Mouse (Mus musculus) inflammation-experienced regulatory T-cells, adult 6 months (primary cell): ENCODE measurements at regions not wholly inside any gene's neighbourhood (a gene's known extent, or its start where the extent isn't known, plus 50 kb on each side); places are given as distances from the start of the nearest gene placed in this dataset.
"Not testable (repeated sequence)": the region's sequence is repeated elsewhere in the genome, so short reads cannot be mapped to it uniquely, and the experiment has no call there.

Experiments
- ATAC-seq: one replicate; pipeline ENCODE4 v1.8.0; 2017

DNA sequence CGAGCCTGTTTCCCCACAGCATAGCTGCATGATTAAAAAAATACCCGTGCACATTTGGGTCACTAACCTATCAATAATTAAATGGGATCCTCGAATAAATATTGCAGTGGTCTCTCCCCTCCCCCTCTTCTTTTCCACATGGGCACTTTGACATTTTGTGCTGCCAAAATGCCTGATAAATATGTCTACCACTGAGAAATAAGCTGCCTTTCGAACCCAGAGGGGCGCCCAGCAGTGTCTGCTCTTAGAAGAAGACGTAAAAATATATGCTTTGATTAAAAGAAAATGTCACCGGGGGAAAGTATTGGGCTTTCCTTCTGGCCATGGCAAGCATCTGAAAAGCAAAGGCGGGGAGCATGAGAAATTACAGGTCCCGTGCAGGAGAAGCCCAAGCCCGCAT lies 152.6 kb upstream of the Frmd4a start:
- no peak for ATAC-seq

DNA sequence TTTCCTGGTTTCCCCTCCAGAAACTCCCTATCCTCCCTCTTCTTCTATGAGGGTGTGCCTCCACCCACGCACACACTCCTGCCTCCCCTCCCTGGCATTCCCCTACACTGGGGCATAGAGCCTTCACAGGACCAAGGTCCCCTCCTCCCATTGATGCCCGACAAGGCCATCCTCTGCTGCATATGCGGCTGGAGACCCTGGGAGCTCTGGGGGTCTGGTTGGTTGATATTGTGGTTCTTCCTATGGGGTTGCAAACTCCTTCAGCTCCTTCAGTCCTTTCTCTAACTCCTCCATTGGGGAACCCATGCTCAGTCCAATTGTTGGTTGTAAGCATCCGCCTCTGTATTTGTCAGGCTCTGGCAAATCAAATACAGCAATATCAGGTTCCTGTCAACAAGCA lies 150.8 kb upstream of the Frmd4a start:
- ATAC-seq = not testable (repeated sequence)

DNA sequence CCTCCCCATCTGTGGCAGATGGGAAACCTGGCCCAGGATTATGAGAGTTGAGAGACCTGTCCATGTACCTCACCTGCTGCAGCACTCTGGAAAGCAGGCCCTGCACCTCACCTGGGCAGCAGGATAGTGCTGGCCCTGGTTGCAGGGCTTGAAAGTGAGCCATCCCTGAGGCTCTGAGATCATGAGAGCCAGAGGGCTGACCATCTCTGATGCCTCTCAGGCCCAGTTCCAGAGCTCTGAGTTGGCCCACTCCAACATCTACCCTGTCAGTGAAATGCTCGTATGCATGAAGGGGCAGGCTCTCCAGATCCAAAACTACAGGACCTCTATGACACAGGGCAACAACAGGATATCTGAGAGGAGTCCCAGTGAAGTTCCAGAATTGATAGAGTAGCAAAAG lies 147.8 kb upstream of the Frmd4a start:
- no peak for ATAC-seq

DNA sequence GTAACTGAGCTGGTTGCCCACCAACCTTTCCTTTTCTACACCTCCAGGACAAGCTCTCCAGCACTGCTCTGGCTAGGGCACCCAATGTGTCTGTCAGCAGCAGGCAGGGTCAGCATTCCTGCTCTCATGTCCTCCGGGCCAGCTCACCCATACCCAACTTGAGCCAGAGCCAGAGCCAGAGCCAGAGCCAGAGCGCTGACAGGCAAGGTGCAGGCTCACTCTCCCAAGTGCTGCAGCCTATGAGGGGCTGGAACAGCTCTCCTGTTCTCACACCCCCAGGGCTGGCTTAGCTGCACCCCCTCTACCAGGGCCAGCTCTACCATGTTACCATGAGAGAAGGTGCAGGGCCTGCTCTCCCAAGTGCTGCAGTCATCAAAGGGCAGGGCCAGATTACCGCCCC lies 145.8 kb upstream of the Frmd4a start:
- no peak for ATAC-seq

DNA sequence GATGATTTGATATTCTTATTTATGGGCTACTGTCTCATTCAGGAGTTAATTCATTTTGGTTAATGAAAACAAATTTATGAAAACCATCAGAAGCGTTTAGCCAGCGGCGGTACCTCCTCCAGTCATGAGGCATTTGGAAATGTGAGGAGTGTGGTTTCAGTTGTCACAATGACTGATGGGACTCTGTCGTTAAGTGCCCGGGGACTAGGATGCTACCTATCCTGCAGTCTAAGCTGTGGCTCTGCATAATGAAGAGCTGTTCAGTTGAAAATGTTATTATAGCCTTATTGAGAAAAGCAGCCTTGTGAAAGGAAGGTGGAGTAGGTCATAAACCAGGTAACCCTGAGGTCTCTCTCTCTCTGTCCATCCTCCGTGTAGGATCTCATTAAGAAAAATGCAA lies 130.5 kb upstream of the Frmd4a start:
- no peak for ATAC-seq

DNA sequence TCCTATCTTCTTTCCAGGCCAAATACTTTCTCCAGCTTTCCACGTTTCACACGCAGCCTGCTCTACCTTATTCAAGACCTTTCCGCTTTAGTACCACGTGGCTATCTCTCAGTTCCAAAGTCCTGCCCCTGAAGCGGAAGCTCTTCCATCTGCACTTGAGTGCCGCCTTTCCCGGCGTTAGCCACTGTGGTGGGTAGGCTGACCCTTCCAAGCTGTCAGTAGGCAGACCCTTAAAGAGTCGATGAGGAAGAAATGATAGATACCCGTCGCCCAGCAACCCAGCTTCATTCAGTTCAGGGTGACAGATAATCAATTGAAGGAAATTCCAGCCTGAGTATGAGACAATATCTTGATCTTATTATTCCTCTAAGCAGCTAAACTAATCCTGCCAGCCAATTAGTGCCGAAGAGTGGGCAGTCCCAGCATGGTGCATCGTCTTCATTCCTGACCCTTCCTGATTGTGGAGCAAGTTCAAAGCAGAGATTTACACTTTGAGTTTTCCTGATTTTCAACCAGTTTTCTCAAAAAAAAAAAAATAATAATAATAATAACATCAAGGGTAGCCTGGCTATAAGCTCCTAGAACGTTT lies 129.6 kb upstream of the Frmd4a start:
- ATAC-seq = no peak

DNA sequence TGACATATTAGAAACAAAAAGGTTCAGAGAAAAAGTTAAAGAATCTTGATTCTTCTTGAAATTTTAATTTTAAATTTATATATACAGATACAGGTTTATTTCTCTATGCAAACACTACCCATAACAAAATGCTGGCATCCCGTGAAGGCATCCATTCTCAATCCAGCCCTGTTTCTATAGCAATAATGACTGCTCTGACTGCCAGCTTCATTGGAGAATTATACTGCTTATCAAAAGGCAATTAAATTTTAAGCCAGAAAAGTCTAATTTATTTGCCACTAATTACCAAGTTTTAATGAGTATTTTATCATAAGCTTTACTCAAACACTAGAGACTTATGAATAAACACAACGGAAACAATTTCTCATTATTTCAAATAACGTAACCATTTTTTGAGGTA lies 128.1 kb upstream of the Frmd4a start:
- ATAC-seq = no peak

DNA sequence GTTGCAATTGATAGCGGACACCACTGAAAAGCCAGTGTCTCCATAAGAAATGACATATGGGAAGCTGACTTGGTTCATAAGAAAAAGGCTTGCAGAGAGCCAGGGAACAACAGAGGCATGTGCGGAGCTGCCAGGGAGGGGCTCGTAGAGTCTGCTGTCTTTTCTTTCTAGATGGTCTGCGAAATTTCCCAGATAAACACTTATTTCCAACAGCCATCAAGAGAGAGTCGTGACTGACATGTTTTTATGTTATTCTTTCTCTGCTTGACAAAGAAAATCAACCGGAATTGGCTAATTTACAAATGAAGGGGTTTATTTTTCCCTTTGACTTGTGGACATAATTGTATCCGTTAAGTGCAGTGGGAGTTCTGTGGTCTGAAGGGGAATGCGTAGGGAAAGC lies 127.1 kb upstream of the Frmd4a start:
- no peak for ATAC-seq

DNA sequence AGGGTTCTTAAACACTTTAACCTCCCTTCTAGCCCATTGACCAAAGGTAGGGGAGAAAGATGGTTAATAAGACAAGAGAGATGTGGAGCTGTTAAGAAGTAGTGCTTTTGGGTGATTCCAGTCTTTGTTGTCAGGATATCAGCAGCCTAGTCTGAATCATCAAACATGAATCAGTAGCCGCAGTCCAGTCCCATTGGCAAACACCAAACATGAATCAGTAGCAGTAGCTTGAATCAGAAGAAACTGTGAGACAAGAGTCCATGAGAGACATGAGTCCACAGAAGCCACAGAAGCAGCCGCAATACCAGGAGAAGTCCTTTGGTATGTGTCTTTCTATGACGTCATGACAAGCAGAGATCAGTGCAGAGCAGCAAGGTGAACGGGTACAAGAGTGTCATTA lies 110.5 kb upstream of the Frmd4a start:
- ATAC-seq = no peak

DNA sequence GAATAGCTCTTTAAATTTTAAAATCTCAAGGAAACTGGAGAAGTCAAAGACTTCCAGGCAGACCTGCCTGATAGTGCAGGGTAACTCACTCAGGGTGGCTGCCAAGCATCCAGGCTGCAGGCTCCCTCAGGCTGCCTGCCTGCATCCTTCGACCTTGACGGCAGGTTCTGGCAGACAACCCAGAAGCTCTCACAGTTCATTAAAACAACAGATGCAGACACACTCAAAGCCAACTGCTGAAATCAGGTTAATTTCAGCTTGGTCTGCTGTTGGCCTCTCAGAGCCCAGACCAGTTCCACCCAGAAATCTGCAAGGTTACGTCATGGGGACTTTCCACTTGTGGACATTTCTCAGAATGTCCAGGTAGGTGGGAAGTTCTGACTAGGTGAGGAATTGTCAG lies 109.3 kb upstream of the Frmd4a start:
- ATAC-seq = no peak

DNA sequence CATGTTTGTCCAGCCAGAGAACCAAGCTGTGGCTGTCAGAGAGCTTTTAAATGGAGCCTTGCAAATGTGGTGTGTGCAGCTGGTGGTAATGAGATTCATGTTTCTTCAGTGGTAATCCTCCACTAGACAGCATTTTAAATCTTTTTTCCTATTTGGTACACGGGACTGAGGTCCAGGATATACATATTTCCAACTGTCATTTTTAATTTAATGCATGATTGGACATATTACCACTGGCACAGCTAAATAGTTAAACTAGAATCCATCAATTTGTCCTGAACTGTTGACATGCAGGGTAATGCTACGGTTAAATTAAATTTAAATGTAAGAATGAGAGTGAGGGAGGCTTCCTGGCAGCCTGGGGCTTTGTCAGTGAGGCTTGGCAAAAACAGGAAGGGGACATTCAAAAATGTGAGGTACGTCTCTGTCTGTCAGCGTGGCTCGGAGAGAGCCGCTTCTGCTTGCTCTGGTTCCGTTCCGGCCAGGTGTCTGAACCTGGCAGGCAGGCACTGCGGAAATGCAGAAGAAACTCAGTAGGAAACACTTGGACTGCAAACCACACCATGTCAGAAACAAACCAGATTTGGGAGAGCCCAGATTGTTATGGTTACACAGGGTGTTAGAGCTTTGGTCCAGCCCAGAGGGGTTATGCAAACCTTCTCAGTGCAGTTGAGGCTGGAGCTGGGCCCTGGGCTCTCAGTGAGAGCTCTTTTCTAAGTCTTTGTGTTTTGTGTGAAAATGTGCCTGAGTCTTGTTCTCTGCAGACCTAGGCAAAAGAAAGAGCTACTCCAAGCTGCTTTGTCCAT lies 107.2 kb upstream of the Frmd4a start:
- ATAC-seq = no peak

DNA sequence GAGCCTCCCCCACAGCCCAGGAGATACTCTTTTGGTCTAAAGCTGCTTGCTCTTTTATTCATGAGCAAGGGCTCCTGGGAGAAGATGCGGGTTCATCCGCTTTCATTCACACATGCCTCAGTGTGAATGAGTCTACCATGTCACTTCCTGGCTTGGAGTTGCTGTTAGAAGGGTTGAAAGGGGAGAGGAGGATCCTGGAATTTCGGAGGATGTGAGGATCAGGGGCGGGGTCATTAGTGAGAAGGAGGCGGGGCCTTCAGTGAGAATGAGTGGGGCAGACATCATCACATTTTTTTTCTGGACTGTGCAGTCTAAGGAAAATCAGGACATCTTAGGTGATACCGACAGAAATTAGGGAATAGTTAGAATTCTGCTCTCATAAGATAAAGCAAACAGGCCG lies 102.4 kb upstream of the Frmd4a start:
- no peak for ATAC-seq

DNA sequence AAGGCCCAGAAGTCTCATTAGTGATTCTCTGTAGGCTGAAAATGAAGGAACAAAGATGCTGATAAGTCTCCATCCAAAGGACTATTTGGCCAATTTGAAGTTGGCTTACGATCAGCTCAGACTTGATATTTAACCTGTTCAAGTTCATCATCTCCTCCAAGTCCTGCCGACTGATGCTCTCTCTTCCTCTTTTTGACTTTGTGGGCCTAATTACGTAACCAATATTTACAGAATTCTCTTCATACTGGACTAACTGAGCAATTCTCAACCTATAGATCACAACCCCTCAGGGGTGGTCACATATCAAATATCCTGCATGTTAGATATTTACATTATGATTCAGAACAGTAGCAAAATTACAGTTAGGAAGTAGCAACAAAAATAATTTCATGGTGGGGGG lies 101.2 kb upstream of the Frmd4a start:
- no peak for ATAC-seq

DNA sequence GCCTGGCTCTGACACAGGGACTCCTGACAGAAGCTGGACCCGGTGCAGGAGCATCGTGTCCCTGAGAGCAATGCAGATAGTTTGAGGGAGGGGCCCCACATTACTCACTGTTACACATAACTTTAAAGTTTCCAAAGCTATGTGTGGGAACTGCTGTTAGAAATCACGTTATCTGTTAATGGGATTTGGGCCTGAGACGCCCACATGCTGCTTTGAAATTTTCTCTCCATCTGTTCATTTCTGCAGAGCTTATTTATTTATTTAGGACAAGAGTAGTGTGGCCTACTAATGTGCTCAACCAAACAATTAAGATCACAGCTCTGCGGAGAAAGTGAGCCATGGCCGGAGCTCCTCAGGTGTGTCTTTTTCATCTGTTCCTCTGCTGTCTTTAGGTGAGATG lies 99.4 kb upstream of the Frmd4a start:
- ATAC-seq = no peak

DNA sequence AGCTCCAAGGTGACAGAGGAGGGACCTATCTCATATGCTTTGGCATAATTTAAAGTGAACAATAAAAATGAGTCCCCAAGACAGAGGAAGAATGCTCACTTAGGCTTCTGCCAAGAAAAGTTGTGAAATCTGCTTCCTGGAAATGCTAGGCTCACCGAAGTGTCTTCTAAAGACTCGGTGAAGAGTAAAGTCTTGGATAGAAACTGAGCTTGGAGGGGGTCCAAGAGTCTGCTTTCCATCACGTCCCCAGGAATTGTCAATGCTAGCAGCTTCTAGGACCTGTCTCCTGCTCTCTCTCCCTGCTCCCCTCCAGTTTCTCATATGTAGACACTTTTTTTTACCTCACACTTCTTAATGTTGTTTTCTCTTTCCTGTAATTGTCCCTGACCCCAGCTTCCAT lies 97.6 kb upstream of the Frmd4a start:
- ATAC-seq = no peak

DNA sequence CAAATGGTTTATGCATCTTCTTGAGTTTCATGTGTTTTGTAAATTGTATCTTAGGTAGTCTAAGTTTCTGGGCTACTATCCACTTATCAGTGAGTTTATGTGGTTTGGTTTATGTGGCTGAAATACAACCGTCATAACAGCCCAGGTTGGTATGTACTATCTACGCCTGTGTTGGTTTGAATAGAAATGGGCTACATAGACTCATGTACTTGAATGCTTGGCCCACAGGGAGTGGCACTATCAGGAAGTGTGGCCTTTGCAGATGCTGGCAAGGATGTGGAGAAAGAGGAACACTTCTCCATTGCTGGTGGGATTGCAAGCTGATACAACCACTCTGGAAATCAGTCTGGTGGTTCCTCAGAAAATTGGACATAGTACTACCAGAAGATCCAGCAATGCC lies 96.4 kb upstream of the Frmd4a start:
- not testable (repeated sequence) for ATAC-seq

DNA sequence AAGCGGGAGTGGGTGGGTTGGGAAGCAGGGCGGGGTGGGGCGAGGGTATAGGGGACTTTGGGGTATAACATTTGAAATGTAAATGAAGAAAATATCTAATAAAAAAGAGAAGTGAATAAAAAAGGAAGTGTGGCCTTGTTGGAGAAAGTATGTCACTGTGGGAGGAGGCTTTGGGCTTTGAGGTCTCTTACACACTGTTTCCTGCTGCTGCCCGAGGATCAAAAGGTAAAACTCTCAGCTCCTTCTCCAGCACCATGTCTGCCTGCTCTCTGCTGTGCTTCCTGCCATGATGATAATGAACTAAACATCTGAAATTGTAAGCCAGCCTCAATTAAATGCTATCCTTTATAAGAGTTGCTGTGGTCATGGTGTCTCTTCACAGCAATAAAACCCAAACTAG lies 94.8 kb upstream of the Frmd4a start:
- no peak for ATAC-seq

DNA sequence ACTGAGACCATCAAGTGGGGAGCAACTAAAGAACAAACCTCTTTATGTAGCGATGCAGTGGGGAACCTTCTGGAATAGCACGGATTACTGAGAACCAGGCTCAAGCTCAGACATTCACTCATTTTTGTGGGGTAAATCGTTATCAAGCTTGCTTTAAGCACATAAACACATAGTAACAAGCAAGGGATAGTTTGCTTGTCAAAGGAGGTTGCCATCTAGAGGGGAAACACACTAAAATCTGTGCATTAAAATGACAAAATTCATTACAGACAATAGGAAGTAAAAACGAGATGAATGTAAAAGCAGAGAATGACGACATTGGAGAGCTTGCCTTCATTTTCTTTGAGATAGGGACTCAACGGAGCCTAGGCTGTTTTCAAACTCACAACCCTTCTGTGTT lies 92.8 kb upstream of the Frmd4a start:
- ATAC-seq = no peak

DNA sequence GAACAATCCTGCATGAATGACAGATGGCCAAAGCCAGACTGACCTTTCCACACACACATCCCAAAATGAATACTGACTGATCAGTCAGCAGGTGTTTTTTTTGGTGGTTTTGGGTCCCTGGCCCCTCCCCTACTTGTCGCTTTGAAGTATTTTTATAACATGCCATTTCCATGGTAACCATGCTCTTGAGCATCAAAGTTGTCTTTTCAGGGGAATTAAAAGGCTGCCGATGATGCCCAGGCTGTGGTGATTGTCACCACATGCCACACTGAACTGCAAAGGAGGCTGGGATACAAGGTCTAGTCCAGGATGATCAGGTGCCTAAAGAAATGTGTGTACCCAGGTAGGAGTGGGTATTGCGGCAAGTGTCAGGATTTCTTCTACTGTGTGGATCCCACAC lies 92.3 kb upstream of the Frmd4a start:
- ATAC-seq = no peak

DNA sequence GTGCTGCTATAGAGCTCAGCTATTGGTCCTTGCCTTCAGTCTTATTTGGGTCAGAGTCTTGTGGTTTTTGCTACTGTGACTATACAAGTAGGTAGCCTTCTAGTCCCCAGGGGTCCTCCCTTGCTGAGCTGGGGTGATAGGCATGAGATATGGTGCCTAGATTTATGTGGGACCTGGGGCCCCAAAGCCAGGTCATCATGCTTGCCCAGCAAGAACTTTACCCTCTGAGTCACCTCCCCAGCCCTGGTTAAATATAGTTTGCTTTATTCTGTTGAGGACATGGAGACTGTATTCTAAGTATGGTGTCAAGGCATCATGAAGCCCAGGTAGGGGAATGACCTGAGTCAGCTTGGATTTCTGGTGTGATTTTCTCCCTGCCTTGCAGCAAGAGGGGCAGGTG lies 91.4 kb upstream of the Frmd4a start:
- no peak for ATAC-seq

DNA sequence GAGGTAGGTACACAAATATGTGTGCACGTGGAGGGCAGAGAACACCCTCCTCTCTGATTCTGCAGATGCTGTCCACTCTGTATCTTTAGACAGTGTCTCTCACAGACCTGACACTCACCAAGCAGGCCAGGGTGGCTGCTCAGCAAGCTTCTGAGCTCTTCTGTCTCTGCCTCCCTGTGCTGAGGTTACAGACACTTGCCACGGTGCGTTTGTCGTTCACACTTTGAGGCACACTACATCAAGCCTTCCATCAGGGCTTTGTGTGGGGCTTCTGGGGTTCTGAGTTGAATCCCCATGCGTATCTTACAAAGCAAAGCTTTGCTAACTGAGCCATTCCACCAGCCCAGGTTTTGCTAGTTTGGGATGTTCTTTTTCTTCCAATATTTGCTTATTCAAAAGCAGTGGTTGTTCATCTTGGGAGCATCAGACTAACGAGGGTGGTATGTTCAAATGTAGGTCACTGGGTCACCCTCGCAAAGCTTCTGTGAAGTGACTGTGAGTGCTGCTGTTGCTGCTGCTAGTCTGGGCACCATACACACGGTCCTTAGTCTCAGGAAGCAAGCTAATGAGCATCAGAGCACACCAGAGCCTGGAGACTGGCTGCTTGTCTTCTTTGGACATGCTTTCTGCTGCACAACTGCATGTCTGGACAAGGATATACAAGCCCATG lies 90.2 kb upstream of the Frmd4a start:
- ATAC-seq = peak; percentile 25

DNA sequence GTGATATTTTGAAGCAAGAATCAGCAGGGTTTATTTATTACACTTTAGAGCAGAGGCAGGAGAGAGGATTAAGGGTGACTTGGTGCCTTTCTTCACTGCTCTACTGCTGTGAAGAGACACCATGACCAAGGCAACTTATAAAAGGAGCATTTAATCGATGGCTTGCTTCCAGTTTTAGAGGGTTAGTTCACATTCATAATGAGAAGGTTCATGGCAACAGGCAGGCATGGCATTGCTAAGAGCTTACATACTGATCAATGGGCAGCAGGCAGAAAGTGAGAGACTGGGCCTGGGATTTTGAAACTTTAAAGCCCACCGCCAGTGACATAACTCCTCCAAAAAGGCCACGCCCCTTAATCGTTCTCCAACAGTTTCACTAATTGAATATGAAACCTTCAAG lies 89.7 kb upstream of the Frmd4a start:
- no peak for ATAC-seq

DNA sequence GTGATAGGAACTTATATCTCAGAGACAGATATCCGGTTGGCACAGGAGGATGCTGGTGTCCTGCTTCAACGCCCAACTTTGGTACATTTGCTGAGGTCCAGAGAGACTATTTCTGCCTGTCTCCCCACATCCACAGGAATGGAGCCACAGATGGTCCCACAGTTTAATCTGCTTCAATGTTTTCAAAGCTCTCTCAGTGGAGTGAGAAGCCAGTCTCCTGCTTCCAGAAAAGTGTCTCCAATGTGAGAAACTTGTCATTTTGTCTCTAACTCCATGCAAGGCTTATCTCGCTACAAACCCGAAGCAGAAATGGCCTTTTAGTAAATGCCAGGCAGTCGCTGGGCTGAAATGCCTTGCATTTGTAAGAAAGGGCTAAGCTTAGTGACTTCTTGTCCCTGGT lies 86.9 kb upstream of the Frmd4a start:
- no peak for ATAC-seq

DNA sequence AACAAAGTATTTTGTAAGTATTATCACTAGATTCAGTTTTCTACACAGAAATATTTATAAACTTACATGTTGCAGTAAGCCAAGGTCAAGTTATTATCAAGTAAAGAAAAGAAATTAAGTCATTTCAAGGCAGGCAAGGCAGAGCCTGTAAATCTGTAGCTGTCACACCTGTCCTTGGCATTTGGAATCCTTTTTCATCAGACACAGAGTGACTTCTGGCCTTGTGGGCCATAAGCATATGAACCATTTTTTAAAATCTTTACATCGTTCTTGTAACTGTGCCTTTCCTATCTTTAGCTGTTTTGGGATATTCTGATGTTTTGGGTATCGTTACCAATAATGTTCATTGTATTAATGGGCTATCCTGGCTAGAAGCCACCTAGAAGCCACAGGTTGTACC lies 76.7 kb upstream of the Frmd4a start:
- no peak for ATAC-seq
